11 mouse cellular contexts compared by ENCODE assay signal in the genomic region with DNA sequence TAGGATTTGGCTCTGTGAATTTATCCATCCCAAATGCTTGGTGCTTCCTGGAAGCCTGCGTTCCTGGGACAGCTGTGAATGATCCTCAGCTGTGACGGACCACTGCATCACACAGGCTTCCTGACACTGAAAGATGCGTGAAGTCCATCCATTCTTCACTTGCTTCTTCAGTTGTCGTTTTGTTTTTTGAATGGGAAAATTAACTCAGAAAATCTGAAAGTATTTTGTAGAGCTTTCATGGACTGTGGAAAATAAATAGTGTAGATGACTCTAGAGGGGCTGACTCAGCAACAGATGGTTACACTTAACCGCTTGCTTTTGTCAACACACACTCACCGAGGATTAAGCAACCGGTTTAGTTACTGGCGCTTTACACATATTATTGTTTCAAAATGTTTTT.
DNase-seq lines count a peak whose midpoint lies in the region; ATAC-seq lines count a peak whose summit lies in the region.
"Had no signal": no experiment of that assay in that cellular context is flagged by ENCODE, and none has a peak within 500 bp of the region (broad histone marks: within the 10 kb centered on the region; RNA-seq: fewer than 3 reads in every experiment).

No protein-coding gene starts in this region.

- no peak overlapping the region for H3K9ac ChIP-seq in heart, embryonic 12.5 days
- H3K9ac ChIP-seq in limb, embryonic 15.5 days: no peak overlapping the region

- no peaks in the 10 kb centered on the region for H3K36me3 ChIP-seq in heart, embryonic 12.5 days
- H3K36me3 ChIP-seq in limb, embryonic 15.5 days: no peaks in the 10 kb centered on the region

- no peaks in the 10 kb centered on the region for H3K4me1 ChIP-seq in heart, embryonic 12.5 days (replicated peaks)
- H3K4me1 ChIP-seq in limb, embryonic 15.5 days: no peaks in the 10 kb centered on the region

- 81% methylated on average over 8 of the region's 8 CpGs for WGBS in heart, embryonic 12.5 days
- 37% methylated on average over 8 of the region's 8 CpGs for WGBS in limb, embryonic 15.5 days

- no peaks in the 10 kb centered on the region for H3K9me3 ChIP-seq in heart, embryonic 12.5 days (replicated peaks)
- H3K9me3 ChIP-seq in limb, embryonic 15.5 days: no peaks in the 10 kb centered on the region

- no peak for ATAC-seq in heart, embryonic 12.5 days (ENCODE audit: insufficient number of reproducible peaks, low FRiP score)
- ATAC-seq in limb, embryonic 15.5 days (ENCODE audit: insufficient number of reproducible peaks, low FRiP score, low TSS enrichment, low read depth): 0 out of 2 replicates have a peak, but pooled peaks have one; percentile 40

- no peak overlapping the region for H3K4me3 ChIP-seq in heart, embryonic 12.5 days
- H3K4me3 ChIP-seq in limb, embryonic 15.5 days: no peak overlapping the region

- H3K4me2 ChIP-seq in heart, embryonic 12.5 days: no peak overlapping the region
- no peak overlapping the region for H3K4me2 ChIP-seq in limb, embryonic 15.5 days

- peak; percentile 95 for DNase-seq in heart, adult 11 months
- peak; percentile 13 for DNase-seq in urinary bladder, postnatal 25 days (ENCODE audit: low spot score)
- no peak for DNase-seq in urinary bladder, adult 2 months (ENCODE audit: low spot score)
- DNase-seq in urinary bladder, postnatal 36 days (ENCODE audit: low spot score in 2 of 2): peak; percentile 16 to 32
- no peak for DNase-seq in spleen, postnatal 4 days (ENCODE audit: low spot score in 2 of 2)
- no peak for DNase-seq in MN1 (ENCODE audit: low spot score)
- DNase-seq: adrenal gland, postnatal 14 days; cerebellum, adult 2 months; midbrain, embryonic 14.5 days had no signal

- H3K27me3 ChIP-seq in heart, embryonic 12.5 days (replicated peaks): no peaks in the 10 kb centered on the region
- H3K27me3 ChIP-seq in limb, embryonic 15.5 days: no peaks in the 10 kb centered on the region

- no peak overlapping the region for H3K27ac ChIP-seq in heart, embryonic 12.5 days (ENCODE audit: poor library complexity, severe bottlenecking)
- H3K27ac ChIP-seq in limb, embryonic 15.5 days: peak overlapping the region; percentile 47; the same call in 1 of the 2 replicates

Comparison
In these comparisons a context has a peak if more than half of its experiments do, and no peak if none do; other contexts are left out.
1. DNase-seq: peak in heart, adult 11 months (single experiment), urinary bladder, postnatal 25 days (single experiment) and urinary bladder, postnatal 36 days (2 of 2); none in urinary bladder, adult 2 months (single experiment), spleen, postnatal 4 days (0 of 2) and MN1 (single experiment).